Mouse (Mus musculus): ENCODE measurements at regions not wholly inside any gene's neighbourhood (a gene's known extent, or its start where the extent isn't known, plus 50 kb on each side); places are given as distances from the start of the nearest gene placed in this dataset.

DNA sequence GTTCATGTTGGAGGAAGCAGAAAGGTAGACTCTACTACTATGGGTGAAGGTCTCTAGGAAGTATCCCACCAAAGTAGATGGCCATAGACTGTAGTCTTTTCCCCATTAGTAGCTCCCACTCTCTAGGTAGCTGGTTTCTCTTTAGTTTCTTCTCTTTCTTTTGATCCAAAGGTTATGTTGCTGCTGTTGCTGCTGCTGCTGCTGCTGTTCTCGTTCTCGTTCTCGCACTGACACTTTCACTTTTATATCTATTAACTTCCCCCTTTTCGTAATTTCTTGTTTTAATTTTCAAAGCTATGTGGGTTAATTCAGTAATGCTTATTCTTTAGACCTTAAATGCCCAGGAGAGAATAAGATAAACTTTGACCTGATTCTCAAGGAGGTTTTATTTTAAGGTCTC is 58.3 kb downstream of the Tmem100 start:
- H3K27ac ChIP-seq (replicated peaks): no peak overlapping the region
- no peaks in the 10 kb centered on the region for H3K9me3 ChIP-seq
- H3K27me3 ChIP-seq (replicated peaks; ENCODE audit: low read depth, poor library complexity, severe bottlenecking): no peaks in the 10 kb centered on the region
- WGBS: 87% methylated on average over 4 of the region's 4 CpGs
- H3K36me3 ChIP-seq (replicated peaks): no peaks in the 10 kb centered on the region
- H3K4me1 ChIP-seq: no peaks in the 10 kb centered on the region
- DNase-seq (ENCODE audit: low spot score): no peak
- H3K4me3 ChIP-seq: no peak overlapping the region

DNA sequence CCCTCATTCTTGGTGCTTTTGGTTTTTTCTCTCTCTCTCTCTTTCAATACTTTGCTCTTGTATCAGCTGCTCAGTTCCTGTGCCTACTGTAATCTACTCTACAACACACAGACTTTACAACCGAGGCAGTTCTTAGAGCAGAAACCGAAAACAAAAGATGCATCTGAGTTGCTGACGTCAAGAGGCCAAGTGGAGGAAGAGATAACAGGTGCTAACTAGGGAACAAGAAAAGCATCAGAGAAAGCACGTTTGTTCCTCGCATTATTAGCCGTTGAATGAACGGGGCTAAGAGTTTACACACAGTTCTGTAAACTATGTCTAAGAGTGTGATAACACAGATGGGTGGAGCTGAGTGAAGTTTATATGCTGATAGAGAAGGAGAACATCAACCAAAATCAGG is 63.9 kb downstream of the Tmem100 start:
- H3K4me1 ChIP-seq: peaks cover 8% of the 10 kb centered on the region
- H3K9me3 ChIP-seq: no peaks in the 10 kb centered on the region
- no peaks in the 10 kb centered on the region for H3K27me3 ChIP-seq (replicated peaks; ENCODE audit: low read depth, poor library complexity, severe bottlenecking)
- no peak for DNase-seq (ENCODE audit: low spot score)
- H3K36me3 ChIP-seq (replicated peaks): no peaks in the 10 kb centered on the region
- WGBS: 90% methylated on average over 7 of the region's 7 CpGs
- H3K4me3 ChIP-seq: no peak overlapping the region
- no peak overlapping the region for H3K27ac ChIP-seq (replicated peaks)

DNA sequence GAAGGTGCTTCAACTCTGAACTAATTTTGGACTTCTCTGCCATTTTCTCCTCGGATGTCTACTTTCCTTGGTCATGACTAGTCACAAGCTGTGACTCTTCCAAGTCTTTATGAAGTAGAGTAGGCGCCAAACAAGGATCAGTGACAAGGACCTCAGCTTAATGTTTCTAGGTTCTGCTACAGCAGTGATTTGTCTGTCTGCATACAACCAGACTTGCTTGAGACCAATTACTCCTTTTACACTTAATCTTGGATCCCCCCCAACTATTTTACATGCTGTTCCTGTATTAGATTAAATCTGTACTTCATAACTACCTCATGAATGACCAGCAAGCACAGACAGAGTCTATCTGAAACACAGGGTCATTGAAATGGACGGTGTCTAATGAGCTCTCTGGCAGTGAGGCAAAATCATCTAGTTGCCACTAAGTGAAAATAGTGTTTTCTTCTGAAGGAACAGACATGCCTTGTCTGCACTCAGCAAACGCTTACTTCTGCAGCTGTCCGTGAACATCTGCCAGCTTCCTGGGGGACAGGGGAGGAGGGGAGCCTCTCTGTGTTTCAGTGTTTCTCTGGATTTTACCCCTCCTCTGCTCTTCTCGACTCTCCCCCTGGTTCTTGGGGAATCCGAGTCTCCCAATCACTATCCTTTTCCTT is 64.7 kb downstream of the Tmem100 start:
- H3K4me1 ChIP-seq: peaks cover 16% of the 10 kb centered on the region
- H3K36me3 ChIP-seq (replicated peaks): no peaks in the 10 kb centered on the region
- DNase-seq (ENCODE audit: low spot score): no peak
- H3K27ac ChIP-seq (replicated peaks): no peak overlapping the region
- H3K27me3 ChIP-seq (replicated peaks; ENCODE audit: low read depth, poor library complexity, severe bottlenecking): no peaks in the 10 kb centered on the region
- H3K9me3 ChIP-seq: no peaks in the 10 kb centered on the region
- 79% methylated on average over 7 of the region's 7 CpGs for WGBS
- no peak overlapping the region for H3K4me3 ChIP-seq

DNA sequence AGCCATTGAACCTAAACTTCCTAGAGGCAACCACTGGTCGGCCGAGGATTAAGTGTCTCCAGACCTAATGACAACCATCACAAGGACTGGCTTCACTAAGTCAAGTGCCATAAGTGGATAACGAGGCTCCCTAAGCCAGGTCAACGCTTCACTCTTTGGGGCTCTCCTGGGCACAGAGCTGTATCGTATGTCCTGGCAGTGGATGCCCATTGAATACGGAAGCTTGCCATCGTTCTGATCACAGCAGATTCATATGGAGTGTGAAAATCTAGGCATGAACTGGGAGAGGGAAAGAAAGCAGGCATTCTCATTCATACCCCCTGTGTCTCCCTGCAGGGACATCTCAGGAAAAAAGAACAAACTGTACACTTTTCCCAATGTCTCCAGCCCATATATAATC is 68.3 kb downstream of the Tmem100 start:
- H3K4me3 ChIP-seq: no peak overlapping the region
- H3K27me3 ChIP-seq (replicated peaks; ENCODE audit: low read depth, poor library complexity, severe bottlenecking): no peaks in the 10 kb centered on the region
- no peak for DNase-seq (ENCODE audit: low spot score)
- H3K27ac ChIP-seq (replicated peaks): no peak overlapping the region
- no peaks in the 10 kb centered on the region for H3K36me3 ChIP-seq (replicated peaks)
- peaks cover 37% of the 10 kb centered on the region for H3K4me1 ChIP-seq
- 53% methylated on average over 7 of the region's 7 CpGs for WGBS
- no peaks in the 10 kb centered on the region for H3K9me3 ChIP-seq

DNA sequence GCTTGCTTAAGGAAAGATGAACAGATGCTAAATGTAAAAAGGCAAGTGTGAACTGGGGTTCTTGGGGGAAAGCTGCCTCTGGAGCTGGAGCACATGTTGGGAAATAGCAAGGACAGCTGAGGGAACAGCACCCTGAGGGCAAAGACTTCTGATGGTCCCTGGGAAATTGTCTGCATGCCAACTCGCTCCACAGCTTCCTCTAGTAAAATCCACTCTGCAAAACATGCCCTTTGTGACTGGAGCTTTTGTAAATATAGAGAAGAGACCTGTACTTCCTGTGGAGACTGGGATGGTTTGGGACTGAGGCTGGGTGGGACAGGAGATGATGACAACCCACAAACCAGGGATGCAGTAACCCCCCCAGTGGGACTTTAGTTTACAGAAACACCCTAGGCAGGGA is 69.0 kb downstream of the Tmem100 start:
- no peak for DNase-seq (ENCODE audit: low spot score)
- no peak overlapping the region for H3K4me3 ChIP-seq
- peaks cover 38% of the 10 kb centered on the region for H3K4me1 ChIP-seq
- no peaks in the 10 kb centered on the region for H3K36me3 ChIP-seq (replicated peaks)
- WGBS: 19% methylated on average over 1 of the region's 1 CpGs
- H3K9me3 ChIP-seq: no peaks in the 10 kb centered on the region
- H3K27ac ChIP-seq (replicated peaks): no peak overlapping the region; the same call in 1 of the 2 replicates
- H3K27me3 ChIP-seq (replicated peaks; ENCODE audit: low read depth, poor library complexity, severe bottlenecking): no peaks in the 10 kb centered on the region

DNA sequence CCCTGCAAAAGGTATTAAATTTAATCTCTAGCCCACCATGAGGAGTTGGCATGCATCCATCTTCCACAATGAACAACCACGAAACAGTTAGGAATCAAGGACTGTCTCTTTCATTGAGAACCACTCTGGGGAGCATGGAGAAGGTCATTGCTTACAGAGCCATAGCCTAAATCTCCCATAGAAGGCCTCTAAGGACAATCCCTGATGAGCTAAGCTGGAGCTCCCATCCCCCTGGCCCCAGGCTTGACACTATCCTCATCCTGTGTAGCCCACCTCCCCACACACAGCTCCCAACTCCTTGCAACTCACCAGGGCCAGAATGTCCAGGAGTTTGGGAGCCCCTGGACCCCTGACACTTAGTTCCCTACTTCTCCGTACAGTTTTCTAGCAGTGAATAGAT is 70.0 kb downstream of the Tmem100 start:
- WGBS: 93% methylated on average over 2 of the region's 2 CpGs
- no peak overlapping the region for H3K4me3 ChIP-seq
- H3K9me3 ChIP-seq: no peaks in the 10 kb centered on the region
- peaks cover 38% of the 10 kb centered on the region for H3K4me1 ChIP-seq
- H3K27me3 ChIP-seq (replicated peaks; ENCODE audit: low read depth, poor library complexity, severe bottlenecking): no peaks in the 10 kb centered on the region
- peak overlapping the region; percentile 21; the same call in 1 of the 2 replicates for H3K27ac ChIP-seq (replicated peaks)
- DNase-seq (ENCODE audit: low spot score): no peak
- H3K36me3 ChIP-seq (replicated peaks): no peaks in the 10 kb centered on the region

DNA sequence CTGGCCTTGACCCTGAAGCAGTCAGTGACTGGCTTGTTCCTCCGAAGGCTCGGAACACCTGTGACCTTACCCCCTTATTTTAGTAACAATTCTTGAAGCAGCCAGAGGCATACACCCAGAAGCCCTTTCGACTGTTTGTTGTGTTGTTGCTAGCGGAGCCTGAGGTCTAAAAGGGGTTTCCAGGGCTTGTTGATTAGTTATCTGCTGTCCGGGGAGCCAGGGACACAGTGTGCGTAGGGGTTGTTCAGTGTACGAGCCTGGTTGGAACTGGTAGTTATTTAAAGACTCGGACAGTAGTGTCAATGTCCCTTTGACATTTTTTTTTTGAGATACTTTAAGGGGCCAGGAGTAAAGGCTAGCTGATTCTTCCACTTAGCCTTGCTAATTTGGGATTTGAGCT is 71.1 kb downstream of the Tmem100 start:
- Histone ChIP-seq H3K36me3 (replicated peaks) (no peaks in the 10 kb centered on the region), H3K4me3 (no peak overlapping the region), H3K9me3 (no peaks in the 10 kb centered on the region), H3K27ac (replicated peaks) (peak overlapping the region; percentile 55; the same call in 1 of the 2 replicates), H3K27me3 (replicated peaks; ENCODE audit: low read depth, poor library complexity, severe bottlenecking) (no peaks in the 10 kb centered on the region), H3K4me1 (peaks cover 41% of the 10 kb centered on the region)
- peak; percentile 45 for DNase-seq (ENCODE audit: low spot score)
- WGBS: 42% methylated on average over 8 of the region's 8 CpGs

DNA sequence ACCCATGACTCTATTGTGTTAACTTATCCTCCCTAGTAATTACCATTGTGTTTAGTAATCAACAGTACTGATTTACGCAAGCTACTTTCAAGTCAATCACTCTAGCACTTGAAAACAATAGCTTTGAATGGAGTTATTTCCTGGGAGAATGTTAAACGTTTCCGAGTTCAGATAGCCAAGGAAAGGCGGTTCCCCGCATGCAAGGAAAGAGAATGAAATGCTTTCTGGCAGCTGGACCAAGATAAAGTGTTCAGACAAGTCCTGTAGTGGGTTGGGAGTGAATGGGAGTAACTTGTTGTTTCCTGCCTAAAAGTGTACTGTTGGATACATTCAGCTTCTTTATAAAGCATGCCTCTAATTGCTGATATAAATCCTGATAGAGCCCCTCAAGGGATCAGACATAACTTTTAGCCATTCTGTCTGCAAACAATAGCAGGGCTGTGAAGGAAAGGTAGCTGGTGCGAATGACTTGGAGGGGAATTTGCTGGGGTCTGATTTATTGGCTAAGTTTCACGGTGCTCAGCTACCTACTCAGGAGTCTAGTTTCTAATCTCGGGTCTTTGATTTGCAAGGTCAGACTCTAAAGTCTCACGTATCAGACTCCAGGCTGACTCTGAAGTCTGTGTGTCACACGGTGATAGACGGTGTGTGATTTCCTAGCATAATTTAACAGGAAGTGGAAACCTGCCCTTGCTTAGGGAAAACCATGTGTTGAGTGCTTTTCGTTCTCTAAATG is 76.1 kb downstream of the Tmem100 start:
- Histone ChIP-seq H3K27me3 (replicated peaks; ENCODE audit: low read depth, poor library complexity, severe bottlenecking) (no peaks in the 10 kb centered on the region), H3K4me3 (no peak overlapping the region), H3K4me1 (peaks cover 24% of the 10 kb centered on the region), H3K27ac (replicated peaks) (no peak overlapping the region), H3K36me3 (replicated peaks) (no peaks in the 10 kb centered on the region), H3K9me3 (no peaks in the 10 kb centered on the region)
- DNase-seq (ENCODE audit: low spot score): no peak
- 60% methylated on average over 12 of the region's 12 CpGs for WGBS

DNA sequence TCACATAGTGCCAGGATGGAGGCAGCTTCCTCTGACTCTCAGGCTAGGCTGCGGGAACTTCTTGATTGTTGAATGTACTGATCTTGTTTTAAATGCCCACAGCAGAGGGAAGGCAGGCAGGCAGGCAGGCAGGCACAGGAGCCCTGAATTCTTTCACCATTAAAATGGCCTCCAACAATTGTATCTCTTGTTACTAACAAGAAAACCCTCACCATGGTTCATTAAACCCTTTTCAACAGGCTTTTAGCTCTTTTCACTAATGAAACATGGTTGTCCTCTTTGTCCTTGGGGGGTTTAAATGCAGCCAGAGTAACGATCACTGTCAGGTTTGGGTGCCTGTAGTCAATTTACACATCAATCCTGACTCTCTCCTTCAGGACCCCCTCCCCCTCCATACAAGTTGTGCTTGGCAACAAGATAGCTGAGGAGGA is 77.8 kb upstream of the Gm45716 start:
- WGBS: 24% methylated on average over 2 of the region's 2 CpGs
- no peak overlapping the region; the same call in 1 of the 2 replicates for H3K27ac ChIP-seq (replicated peaks)
- no peaks in the 10 kb centered on the region for H3K9me3 ChIP-seq
- H3K4me1 ChIP-seq: peaks cover 15% of the 10 kb centered on the region
- no peak for DNase-seq (ENCODE audit: low spot score)
- H3K4me3 ChIP-seq: no peak overlapping the region
- H3K27me3 ChIP-seq (replicated peaks; ENCODE audit: low read depth, poor library complexity, severe bottlenecking): 0 out of 2 replicates have a peak, but pooled peaks cover 2% of the 10 kb centered on the region
- H3K36me3 ChIP-seq (replicated peaks): no peaks in the 10 kb centered on the region

DNA sequence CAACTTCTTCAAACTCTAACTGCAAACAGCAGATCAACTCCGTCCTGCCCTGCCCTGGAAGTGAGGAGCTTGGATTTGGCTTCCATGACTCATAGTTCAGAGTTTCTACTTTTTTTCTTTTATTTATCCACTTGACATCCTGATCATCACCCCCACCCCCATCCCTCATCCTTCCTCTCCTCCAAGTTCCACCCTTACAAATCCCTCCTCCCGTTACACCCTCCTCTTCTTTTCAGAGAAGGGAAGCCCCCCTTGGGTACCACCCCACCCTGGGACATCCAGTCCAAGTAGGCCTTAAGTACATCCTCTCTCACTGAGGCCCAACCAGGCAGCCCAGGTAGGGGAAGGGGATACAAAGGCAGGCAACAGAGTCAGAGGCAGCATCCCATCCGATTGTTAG is 77.3 kb upstream of the Gm45716 start:
- H3K4me3 ChIP-seq: no peak overlapping the region
- H3K27ac ChIP-seq (replicated peaks): no peak overlapping the region
- H3K36me3 ChIP-seq (replicated peaks): no peaks in the 10 kb centered on the region
- no peaks in the 10 kb centered on the region for H3K9me3 ChIP-seq
- 72% methylated on average over 3 of the region's 3 CpGs for WGBS
- H3K27me3 ChIP-seq (replicated peaks; ENCODE audit: low read depth, poor library complexity, severe bottlenecking): 0 out of 2 replicates have a peak, but pooled peaks cover 2% of the 10 kb centered on the region
- no peak for DNase-seq (ENCODE audit: low spot score)
- H3K4me1 ChIP-seq: peaks cover 15% of the 10 kb centered on the region

DNA sequence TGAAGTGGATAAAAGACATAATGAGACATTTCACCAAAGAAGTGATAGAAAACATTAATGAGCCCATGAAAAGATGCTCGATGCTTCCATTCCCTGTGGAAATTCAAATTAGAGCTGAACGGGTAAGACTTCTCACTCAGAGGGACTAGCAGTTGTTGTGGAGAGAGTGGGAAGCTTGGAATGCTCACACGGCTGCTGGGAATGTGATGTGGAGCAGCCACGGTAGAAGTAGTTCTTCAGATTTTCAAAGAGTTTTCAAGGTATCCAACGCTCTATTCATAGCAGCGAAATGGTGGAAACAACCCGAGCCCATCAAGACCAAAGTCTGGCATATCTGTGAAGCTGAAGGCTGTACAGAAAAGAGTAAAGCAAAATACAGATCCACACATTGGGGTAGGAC is 75.3 kb upstream of the Gm45716 start:
- DNase-seq (ENCODE audit: low spot score): no peak
- no peaks in the 10 kb centered on the region for H3K9me3 ChIP-seq
- peaks cover 13% of the 10 kb centered on the region for H3K4me1 ChIP-seq
- H3K4me3 ChIP-seq: no peak overlapping the region
- 0 out of 2 replicates have a peak, but pooled peaks cover 2% of the 10 kb centered on the region for H3K27me3 ChIP-seq (replicated peaks; ENCODE audit: low read depth, poor library complexity, severe bottlenecking)
- 89% methylated on average over 7 of the region's 7 CpGs for WGBS
- H3K27ac ChIP-seq (replicated peaks): no peak overlapping the region
- H3K36me3 ChIP-seq (replicated peaks): no peaks in the 10 kb centered on the region

DNA sequence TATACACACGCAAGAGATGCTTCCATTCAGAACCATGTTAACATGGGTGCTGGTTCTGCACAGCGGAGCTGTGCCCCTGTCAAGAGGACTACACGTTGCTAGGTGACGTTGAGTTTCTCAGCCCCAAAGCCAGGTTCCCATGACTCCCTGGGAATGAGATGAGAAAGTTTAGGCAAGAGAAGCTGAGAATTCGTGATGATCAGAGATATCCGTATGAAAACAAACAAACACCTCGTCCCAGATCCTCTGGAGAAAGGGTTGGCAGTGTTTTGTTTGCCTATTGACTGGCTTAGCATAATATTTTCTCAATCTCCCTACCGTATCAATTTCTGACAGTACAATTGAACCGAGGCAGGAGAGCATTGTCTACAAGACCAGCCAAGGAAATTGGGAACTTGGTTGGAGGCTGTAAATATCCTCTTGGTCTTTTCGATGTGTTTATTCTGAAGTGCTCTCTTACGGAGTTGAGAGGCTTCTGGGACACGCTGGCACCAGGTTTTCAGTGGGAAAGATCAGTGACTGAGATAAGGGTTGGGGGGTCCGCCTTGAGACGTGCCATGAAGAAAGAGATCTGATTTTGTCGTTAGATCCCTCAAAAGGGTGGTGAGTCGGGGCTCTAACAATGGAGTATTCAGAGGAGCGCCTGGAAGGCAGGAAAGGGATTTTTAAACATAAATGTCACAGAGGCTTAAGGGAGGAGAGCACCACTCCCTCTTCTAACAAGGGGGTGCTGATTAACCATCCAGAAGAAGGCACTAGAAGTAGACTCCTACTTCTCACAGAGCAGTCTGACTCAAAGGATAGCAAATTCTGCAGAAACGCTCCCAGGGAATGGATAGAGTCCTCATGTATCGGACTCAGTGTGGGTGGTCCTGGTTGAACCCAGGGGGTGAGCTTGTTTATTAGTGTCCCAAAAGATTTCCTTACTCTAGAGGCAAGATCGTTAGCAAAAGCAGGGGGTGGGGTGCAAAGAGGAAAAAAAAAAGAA is 70.5 kb upstream of the Gm45716 start:
- Histone ChIP-seq H3K27me3 (replicated peaks; ENCODE audit: low read depth, poor library complexity, severe bottlenecking) (0 out of 2 replicates have a peak, but pooled peaks cover 2% of the 10 kb centered on the region), H3K9me3 (no peaks in the 10 kb centered on the region), H3K4me1 (peaks cover 19% of the 10 kb centered on the region), H3K4me3 (no peak overlapping the region), H3K27ac (replicated peaks) (no peak overlapping the region; the same call in 1 of the 2 replicates), H3K36me3 (replicated peaks) (no peaks in the 10 kb centered on the region)
- DNase-seq (ENCODE audit: low spot score): no peak
- 36% methylated on average over 20 of the region's 20 CpGs for WGBS
